Mouse (Mus musculus): ENCODE measurements around the gene Kank3. TPM values are rescaled to one million over a fixed set of nuclear protein-coding genes. Genes with fewer than 3 reads are reported as not detected.
"Not testable (repeated sequence)": the region's sequence is repeated elsewhere in the genome, so short reads cannot be mapped to it uniquely, and the experiment has no call there.

Gene Kank3
- total and polyA plus RNA-seq, 2 experiments from 2014 or later, result 46.1 to 68.7 TPM

- Histone ChIP-seq H3K27ac (ENCODE audit: low read depth) (peak within 1 kb of the TSS; percentile 80), H3K27me3 (ENCODE audit: control insufficient read depth, insufficient read depth, low read length) (no peaks in the 10 kb centered on the region), H3K9ac (replicated peaks; ENCODE audit: low read depth, low read length) (peak within 1 kb of the TSS; percentile 73), H3K9me3 (replicated peaks; ENCODE audit: control insufficient read depth, low read length) (no peaks in the 10 kb centered on the region), H3K4me3 (ENCODE audit: low read depth, low read length) (peak within 1 kb of the TSS; percentile 77), H3K4me1 (ENCODE audit: control insufficient read depth, insufficient read depth) (peaks cover 18% of the 10 kb centered on the region), H3K4me2 (ENCODE audit: low read depth, low read length) (peak within 1 kb of the TSS; percentile 82), H3K36me3 (replicated peaks; ENCODE audit: control insufficient read depth, insufficient read depth, low read length) (peaks cover 35% of the 10 kb centered on the region)
- peak; percentile 97 for TF ChIP-seq EP300 (IDR thresholded peaks at IDR 0.05; ENCODE audit: low read depth)
- TF ChIP-seq CTCF (IDR thresholded peaks at IDR 0.05; ENCODE audit: low read depth), result no peak
- DNase-seq (ENCODE audit: low spot score) (peak; percentile 97), ATAC-seq (ENCODE audit: insufficient read depth, low read depth) (peak; percentile 89)
- WGBS, result under 1% methylated on average over 51 of the region's 51 CpGs
Observed at GRCm38 (mm10) chr17:33824084-33824996, 14.0 kb downstream of the Kank3 start, which contains the start of the genes Rps28 and Ndufa7. Gene Rps28 (minus strand): TSS chr17:33824562. Gene Ndufa7 (plus strand): TSS chr17:33824572.

- Histone ChIP-seq H3K9ac (replicated peaks; ENCODE audit: low read depth, low read length) (peak overlapping the region; percentile 73), H3K4me2 (ENCODE audit: low read depth, low read length) (peak overlapping the region; percentile 71), H3K27ac (ENCODE audit: low read depth) (peak overlapping the region; percentile 80), H3K36me3 (replicated peaks; ENCODE audit: control insufficient read depth, insufficient read depth, low read length) (peaks cover 33% of the 10 kb centered on the region), H3K4me1 (ENCODE audit: control insufficient read depth, insufficient read depth) (peaks cover 24% of the 10 kb centered on the region), H3K4me3 (ENCODE audit: low read depth, low read length) (peak overlapping the region; percentile 77)
- WGBS, result 4% methylated on average over 6 of the region's 6 CpGs
- not testable (repeated sequence) for DNase-seq (ENCODE audit: low spot score); H3K9me3 ChIP-seq (replicated peaks; ENCODE audit: control insufficient read depth, low read length); ATAC-seq (ENCODE audit: insufficient read depth, low read depth); H3K27me3 ChIP-seq (ENCODE audit: control insufficient read depth, insufficient read depth, low read length)
Observed at GRCm38 (mm10) chr17:33824997-33825330, 14.6 kb downstream of the Kank3 start.

DNA sequence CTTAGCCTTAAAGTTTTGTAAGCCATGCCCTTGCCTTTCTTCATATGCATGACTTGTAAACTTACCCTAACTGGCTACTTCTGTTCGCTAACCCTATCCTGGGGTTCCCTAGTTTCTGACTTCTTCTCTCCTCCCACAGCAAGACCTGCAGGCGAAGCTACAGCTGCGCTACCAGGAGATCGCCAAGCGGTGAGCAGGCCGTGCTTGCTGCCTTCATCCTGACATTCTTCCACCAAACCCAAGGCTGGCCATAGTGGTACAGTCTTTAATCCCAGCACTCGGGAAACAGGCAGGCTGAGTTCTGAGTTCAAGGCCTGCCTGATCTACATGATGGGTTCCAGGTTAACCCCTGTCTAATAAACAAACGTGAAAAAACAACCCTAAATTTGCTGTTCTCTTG, 15.1 kb downstream of the Kank3 start:
- Histone ChIP-seq H3K27ac (ENCODE audit: low read depth) (no peak overlapping the region), H3K9me3 (replicated peaks; ENCODE audit: control insufficient read depth, low read length) (no peaks in the 10 kb centered on the region), H3K9ac (replicated peaks; ENCODE audit: low read depth, low read length) (peak overlapping the region; percentile 73), H3K4me3 (ENCODE audit: low read depth, low read length) (0 out of 2 replicates have a peak overlapping the region, but pooled peaks have one; percentile 77), H3K4me2 (ENCODE audit: low read depth, low read length) (peak overlapping the region; percentile 71), H3K36me3 (replicated peaks; ENCODE audit: control insufficient read depth, insufficient read depth, low read length) (peaks cover 33% of the 10 kb centered on the region), H3K4me1 (ENCODE audit: control insufficient read depth, insufficient read depth) (peaks cover 24% of the 10 kb centered on the region), H3K27me3 (ENCODE audit: control insufficient read depth, insufficient read depth, low read length) (no peaks in the 10 kb centered on the region)
- no peak for DNase-seq (ENCODE audit: low spot score)
- ATAC-seq (ENCODE audit: insufficient read depth, low read depth), result no peak
- WGBS, result 81% methylated on average over 8 of the region's 8 CpGs
- TF ChIP-seq CTCF (IDR thresholded peaks at IDR 0.05; ENCODE audit: low read depth) (no peak), EP300 (IDR thresholded peaks at IDR 0.05; ENCODE audit: low read depth) (no peak)

GRCm38 (mm10) chr17:33826850-33827249, 16.5 kb downstream of the Kank3 start:
- Histone ChIP-seq H3K27ac (ENCODE audit: low read depth) (no peak overlapping the region), H3K4me1 (ENCODE audit: control insufficient read depth, insufficient read depth) (peaks cover 24% of the 10 kb centered on the region), H3K4me2 (ENCODE audit: low read depth, low read length) (no peak overlapping the region), H3K36me3 (replicated peaks; ENCODE audit: control insufficient read depth, insufficient read depth, low read length) (peaks cover 31% of the 10 kb centered on the region), H3K27me3 (ENCODE audit: control insufficient read depth, insufficient read depth, low read length) (no peaks in the 10 kb centered on the region), H3K9me3 (replicated peaks; ENCODE audit: control insufficient read depth, low read length) (no peaks in the 10 kb centered on the region), H3K4me3 (ENCODE audit: low read depth, low read length) (no peak overlapping the region), H3K9ac (replicated peaks; ENCODE audit: low read depth, low read length) (no peak overlapping the region)
- WGBS, result 0% methylated on average over 3 of the region's 3 CpGs
- DNase-seq (ENCODE audit: low spot score) (peak; percentile 84), ATAC-seq (ENCODE audit: insufficient read depth, low read depth) (no peak)
- TF ChIP-seq CTCF (IDR thresholded peaks at IDR 0.05; ENCODE audit: low read depth), result peak; percentile 88
- TF ChIP-seq EP300 (IDR thresholded peaks at IDR 0.05; ENCODE audit: low read depth), result no peak

- DNase-seq (ENCODE audit: low spot score) (peak; percentile 90), ATAC-seq (ENCODE audit: insufficient read depth, low read depth) (peak; percentile 83)
- Histone ChIP-seq H3K9ac (replicated peaks; ENCODE audit: low read depth, low read length) (no peak overlapping the region), H3K4me1 (ENCODE audit: control insufficient read depth, insufficient read depth) (peaks cover 16% of the 10 kb centered on the region), H3K4me3 (ENCODE audit: low read depth, low read length) (no peak overlapping the region), H3K27me3 (ENCODE audit: control insufficient read depth, insufficient read depth, low read length) (no peaks in the 10 kb centered on the region), H3K9me3 (replicated peaks; ENCODE audit: control insufficient read depth, low read length) (no peaks in the 10 kb centered on the region), H3K27ac (ENCODE audit: low read depth) (peak overlapping the region; percentile 84), H3K36me3 (replicated peaks; ENCODE audit: control insufficient read depth, insufficient read depth, low read length) (peaks cover 40% of the 10 kb centered on the region), H3K4me2 (ENCODE audit: low read depth, low read length) (0 out of 2 replicates have a peak overlapping the region, but pooled peaks have one; percentile 15)
- TF ChIP-seq EP300 (IDR thresholded peaks at IDR 0.05; ENCODE audit: low read depth), result peak; percentile 92
- no peak; the same call in 1 of the 2 replicates for TF ChIP-seq CTCF (IDR thresholded peaks at IDR 0.05; ENCODE audit: low read depth)
- WGBS, result 8% methylated on average over 2 of the region's 2 CpGs
Observed at GRCm38 (mm10) chr17:33828892-33829291, 18.6 kb downstream of the Kank3 start.

Data from heart, postnatal 0 days (tissue).